Mouse (Mus musculus) kidney, adult 9 months (tissue): ENCODE measurements around the gene Asic4.
A peak's percentile ranks its signal among the peaks of the same experiment; 100 is the strongest.

Source experiments
- DNase-seq: peaks from one replicate; pipeline ENCODE4 v3.0.0; 2022

The Asic4 gene

DNA sequence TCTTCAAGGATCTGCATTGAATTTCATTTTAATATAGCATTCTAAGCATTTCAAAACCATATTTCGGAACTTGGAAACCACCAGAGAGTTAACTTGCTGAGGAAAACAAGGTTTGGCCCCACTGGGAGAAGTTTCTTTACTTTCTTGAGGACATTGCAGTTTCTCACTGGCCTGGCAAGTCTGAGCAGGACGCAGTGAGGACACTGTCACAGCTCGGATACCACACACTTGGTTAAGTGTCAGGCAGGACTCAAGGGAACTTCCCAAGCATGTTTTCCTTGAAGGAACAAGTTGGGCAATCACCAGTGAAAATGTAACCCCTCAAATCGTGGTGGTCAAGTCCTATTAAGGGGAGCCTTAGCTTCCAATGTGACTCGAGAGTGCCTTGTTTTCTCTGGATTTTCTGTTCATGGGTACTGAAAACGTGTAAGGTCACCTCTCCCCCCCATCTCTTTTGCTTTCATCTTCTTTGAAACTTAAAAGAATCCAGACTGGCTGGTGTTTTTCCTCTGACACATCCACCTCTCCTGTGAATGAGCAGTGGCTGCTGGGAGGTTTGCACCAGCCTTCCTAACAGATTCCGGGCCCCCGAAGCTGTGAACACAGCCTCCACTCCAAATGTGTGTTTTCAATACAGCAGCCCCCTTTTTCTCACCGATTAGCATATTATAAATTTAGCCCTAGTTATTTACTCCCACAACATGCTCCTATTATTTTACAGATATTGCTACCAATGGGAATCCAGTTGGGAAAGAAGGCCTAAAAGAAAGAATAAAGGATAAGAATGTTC, 54.2 kb downstream of the Asic4 start:
- no peak for DNase-seq

DNA sequence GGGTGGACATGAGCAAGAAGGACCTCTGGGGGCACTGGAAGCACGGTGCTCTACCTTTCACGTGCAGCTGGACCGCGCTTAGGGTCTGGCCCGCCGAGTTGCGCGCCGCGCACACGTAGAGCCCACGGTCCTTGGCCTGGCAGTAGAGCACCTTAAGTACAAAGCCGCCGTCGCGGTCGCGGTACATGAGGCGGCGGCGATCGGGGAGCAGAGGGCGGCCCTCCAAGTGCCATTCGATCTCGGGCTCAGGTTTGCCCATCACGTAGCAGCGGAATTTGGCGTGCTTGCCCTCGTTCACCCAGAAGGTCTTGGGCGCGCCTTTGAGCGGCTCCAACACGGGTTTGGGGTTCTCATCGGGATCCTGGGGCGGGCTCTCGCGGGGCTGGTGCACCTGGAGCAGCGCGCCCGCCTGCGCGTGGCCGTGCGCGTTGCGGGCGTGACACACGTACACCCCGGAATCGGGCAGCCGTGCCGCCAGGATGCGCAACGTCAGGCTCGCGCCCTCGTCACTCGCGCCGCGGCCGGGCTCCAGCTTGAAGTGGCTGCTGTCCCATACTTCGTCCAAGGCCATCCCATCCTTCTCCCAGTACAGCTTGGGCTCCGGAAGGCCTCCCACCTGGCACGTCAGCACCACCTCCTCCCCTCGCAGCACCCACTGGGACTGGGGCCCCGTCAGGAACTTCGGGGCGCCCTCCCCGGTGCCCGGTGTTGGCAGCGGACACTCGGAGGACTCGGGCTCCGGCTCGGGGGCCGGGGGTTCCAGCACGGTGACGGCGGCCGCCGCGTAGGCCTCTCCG, 55.1 kb downstream of the Asic4 start:
- DNase-seq = no peak

DNA sequence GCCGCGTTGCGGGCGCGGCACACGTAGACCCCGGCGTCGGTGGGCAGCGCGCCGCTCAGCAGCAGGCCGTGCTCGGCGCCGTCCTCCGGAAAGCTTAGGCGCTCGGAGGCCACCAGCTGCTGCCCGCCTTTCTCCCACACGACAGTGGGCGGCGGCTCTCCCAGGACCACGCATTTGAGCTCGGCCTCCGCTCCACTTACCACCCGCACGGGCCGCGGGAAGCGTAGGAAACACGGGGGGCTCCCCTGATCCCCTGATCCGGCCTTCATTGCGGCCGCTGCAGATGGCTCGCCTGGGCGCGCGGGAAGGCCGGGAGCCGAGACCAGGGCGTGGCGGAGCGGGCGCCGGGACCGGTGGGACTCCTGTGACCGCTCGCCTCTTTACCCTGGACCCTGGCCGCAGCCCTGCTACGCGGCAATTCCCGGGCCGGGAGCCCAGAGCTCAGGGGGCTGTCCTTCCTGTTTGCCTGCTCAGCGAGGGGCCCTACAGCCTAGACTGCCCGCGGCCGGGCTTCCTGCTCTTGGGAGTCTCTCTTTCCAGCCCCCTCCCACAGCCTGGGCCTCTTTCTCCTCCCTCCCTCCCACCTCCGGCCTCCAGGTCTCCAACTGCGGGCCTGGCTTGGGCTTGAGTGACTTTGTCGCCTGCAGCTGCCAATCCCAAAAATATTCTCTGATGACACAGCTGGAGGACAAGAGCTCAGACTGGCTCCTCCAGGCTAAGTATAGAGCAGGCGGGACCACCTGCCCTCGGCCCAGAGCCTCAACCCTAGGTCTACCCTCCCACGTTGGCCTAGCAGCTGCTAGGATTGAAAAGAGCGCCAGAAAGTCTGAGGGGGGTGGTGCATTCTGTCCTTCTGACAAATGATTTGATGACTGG, 56.0 kb downstream of the Asic4 start, which contains the start of gene Obsl1:
Obsl1 (minus strand) TSS at position 497 of the 876 bp plus-strand sequence.
- DNase-seq = no peak

DNA sequence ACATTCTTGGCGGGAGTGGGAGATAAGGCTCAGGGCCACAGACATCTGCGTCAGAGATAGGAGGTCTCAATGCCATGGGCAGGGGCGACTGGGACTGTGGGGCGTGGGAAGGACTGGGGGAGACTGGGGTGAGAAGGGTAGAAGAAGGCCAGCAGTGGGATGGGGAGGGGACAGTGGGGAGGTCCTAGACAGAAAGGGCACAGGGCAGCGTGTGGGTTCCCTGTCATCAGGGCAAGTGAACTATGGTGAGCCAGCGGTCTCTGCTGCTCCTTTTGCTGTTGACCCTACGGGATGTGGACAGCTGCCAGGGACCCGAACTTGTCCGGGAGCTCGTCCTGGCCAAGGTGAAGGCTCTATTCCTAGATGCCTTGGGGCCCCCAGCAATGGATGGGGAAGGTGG, 56.8 kb downstream of the Asic4 start, which contains the start of gene Inha:
Inha (plus strand) TSS at position 72 of the 400 bp plus-strand sequence.
- no peak for DNase-seq

DNA sequence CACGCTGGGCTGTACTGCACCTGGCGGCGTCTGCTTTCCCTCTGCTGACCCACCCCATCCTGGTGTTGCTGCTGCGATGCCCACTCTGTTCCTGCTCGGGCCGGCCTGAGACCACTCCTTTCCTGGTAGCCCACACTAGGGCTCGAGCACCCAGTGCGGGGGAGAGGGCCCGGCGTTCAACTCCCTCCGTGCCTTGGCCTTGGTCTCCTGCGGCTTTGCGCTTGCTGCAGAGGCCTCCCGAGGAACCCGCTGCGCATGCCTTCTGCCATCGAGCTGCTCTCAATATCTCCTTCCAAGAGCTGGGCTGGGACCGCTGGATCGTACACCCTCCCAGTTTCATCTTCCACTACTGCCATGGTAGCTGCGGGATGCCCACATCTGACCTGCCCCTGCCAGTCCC, 59.4 kb downstream of the Asic4 start:
- no peak for DNase-seq

DNA sequence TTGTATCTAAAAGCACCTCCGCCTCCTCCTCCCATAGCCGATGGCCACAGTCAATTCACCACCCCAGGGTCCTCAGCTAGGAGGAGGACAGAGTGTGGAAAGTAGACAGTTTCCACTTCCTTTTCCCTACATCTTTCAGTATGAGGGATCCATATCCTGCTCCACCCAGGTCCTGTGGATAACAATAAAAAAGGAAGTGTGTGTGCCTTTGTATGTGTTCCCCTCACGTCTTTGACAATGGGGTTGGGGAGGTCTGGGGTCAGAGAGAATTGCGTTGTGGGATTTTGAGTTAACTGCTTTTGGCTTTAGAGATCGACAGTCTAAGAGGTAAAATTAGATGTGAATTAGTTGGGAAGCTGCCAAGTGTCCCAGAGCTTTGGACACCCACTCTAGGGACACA, 59.9 kb downstream of the Asic4 start:
- DNase-seq = no peak

DNA sequence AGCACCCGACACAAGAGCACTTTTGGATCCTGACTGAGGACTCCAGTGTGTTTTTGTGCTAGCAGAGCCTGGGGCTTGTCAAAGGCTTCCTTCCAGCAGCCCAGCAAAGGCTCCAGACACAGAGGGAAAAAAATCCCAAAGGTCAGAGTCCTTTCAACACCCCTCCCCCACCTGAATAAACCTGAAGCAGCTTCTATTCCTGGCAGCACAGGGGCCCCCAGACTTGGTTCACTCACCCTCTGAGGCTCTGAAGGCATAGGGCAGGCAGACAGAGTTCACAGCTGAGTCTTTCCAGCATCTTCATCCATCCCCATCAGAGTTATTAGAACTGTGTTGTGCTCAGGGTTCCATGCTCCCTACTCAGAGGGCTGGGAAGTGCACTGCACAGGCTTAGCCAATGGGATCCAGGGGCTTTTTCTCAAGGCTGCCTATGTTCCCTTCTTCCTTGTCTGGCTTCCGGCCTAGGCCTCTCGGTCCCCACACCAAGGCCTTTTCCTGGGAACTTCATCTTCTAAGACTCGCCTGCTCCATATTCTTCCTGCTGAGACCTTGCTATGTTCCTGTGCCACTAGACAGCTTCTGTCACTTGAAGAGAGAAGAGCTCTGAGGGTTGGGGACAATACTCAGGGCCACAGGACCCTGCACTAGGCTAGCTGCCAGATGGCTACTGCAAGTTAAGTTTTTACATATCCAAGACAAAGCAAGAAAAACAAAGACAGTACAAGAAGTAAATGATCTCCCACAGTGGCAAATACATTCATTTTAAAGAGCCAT, 61.4 kb downstream of the Asic4 start:
- no peak for DNase-seq

DNA sequence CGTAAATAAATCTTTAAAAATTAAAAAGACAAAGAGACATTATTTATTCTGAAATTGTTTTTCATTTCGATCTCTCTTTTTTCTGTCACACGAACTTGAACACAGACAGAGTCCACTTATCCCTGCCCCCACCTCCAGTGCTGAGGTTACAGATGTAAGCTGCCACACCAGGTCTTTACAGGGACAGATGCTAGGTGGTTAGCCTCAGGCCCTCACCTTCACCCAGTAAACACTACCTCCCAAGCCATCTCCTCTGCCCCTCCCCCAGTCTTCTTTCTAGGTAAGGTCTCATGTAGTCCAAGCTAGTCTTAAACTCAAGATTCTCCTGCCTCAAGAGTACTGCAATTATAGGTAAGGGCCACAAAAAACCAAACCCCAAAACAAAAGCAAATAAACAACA, 62.3 kb downstream of the Asic4 start:
- DNase-seq = no peak

DNA sequence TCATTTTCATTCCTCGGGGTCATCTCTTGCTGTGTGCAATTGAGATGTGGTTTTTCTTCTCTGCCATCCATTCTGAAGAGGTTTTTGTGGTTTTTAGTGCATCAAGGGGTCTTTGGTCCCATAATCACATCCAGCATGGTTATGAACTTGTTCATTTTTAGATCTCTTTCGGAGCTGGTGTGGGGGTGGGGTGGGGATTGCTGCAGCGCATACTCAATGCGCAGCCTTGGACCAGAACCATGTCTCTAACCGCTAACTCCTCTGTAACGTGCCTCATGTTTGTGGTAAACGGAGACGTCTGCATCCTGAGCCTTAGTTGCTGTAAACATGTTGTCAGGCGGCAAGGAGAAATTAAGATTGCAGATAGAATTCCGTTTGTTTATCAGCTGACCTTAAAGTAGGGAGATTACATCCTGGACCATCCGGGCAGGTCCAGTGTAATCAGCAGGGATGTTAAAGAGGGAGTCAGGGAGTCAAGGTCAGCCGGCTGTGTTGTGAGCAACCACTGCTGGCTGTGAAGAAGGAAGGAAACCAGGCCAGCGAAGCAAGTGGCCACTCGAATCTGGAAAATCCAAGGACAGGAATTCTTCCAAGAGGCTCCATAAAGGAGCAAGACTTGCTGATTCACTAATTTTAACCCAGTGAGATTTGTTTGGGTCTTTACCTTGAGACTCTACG, 66.6 kb downstream of the Asic4 start:
- no peak for DNase-seq

DNA sequence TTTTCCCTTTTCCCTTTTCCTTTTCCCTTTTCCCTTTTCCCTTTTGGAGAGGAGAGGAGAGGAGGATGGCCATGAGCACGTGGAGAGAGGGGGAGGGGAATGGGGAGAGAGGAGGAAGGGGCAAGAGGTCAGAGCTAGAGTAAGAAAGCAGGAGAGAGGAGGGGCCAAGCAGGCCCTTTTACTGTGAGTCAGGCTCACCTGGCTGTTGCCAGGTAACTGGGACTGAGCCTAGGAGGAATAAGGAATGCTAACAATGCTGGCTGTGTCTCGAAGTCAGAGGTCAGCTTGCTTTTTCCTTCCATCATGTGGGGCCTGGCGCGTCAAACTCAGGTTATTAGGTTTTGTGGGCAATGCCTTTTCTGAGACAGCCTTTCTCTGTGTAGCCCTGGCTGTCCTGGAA, 67.7 kb downstream of the Asic4 start:
- no peak for DNase-seq

DNA sequence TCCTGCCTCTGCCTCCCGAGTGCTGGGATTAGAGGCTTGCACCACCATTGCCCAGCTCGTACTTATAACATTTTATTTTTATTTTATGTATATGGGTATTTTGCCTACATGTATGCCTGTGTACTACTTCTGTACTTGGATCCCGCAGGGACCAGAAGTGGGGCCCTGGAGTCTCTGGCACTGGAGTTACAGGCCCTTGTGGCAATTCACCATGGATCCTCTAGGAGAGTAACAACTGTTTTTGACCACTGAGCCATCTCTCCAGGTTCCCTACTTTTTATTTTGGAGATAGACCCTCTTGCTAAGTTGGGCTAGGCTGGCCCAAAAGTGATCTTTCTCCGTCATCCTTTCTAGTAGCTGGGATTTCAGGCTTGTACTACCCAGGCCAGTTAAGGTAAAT, 68.2 kb downstream of the Asic4 start:
- no peak for DNase-seq

DNA sequence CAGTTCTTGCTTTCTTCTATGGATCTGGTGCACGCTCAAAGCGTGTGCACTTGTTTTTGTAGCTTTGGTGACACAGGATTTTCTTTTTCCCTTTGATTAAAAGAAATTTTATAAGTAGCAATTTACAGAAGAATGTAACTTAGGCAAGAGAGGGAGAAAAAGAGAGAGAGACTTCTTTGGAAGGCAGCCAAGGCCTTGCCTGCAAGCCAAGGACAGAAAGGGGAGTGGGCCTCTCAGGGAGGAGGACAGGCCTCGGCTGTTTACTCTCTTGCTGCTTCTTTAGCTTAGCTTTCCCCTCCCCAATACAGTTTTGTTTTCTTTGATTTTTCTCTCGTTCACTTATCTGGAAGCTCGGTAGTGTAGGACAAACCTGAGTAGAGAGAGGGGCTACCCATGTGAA, 69.3 kb downstream of the Asic4 start:
- DNase-seq = no peak

DNA sequence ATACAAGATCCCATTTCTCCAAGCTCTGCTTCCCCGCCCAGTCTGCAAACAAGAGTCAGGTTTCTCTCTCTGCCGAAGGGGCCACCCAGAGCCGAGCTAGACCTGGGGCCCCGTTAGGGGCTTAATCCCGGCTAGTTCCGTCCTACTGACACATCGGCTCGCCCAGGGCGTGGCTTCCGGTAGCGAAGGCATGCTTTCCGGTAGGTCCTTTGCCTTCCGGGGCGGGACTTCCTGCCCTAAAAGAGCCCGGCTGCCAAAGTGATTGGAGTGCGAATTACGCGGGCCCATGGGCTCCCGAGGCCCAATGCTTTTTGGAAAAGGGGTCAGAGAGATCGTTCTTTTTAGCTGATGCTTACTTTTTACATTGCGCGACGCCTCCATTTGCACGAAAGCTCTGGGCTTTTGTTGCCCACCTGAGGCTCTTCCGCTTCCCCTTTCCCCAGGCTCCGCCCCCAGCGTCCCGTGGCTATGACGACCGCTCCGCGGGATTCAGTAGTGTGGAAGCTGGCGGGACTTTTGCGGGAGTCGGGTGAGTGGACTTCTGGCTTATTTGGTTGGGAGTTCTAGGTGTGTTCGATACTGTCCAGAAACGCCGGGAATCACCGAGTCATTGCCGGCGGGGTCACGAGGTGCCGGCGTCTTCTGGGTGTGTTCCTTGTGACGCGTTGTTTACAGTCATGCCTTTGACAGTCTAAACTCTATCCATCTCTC, 71.2 kb downstream of the Asic4 start, which contains the start of gene Stk11ip:
Stk11ip (plus strand) TSS at position 209 of the 711 bp plus-strand sequence.
- peak; percentile 95 for DNase-seq
